Mouse (Mus musculus) ZHBTc4 (cell line): ENCODE data around the gene Miga1.

Source experiments
- DNase-seq: peaks from one replicate; pipeline ENCODE4 v3.0.0-alpha.2; 2011; ENCODE audit warnings: low read depth, low spot score

Gene Miga1

DNA sequence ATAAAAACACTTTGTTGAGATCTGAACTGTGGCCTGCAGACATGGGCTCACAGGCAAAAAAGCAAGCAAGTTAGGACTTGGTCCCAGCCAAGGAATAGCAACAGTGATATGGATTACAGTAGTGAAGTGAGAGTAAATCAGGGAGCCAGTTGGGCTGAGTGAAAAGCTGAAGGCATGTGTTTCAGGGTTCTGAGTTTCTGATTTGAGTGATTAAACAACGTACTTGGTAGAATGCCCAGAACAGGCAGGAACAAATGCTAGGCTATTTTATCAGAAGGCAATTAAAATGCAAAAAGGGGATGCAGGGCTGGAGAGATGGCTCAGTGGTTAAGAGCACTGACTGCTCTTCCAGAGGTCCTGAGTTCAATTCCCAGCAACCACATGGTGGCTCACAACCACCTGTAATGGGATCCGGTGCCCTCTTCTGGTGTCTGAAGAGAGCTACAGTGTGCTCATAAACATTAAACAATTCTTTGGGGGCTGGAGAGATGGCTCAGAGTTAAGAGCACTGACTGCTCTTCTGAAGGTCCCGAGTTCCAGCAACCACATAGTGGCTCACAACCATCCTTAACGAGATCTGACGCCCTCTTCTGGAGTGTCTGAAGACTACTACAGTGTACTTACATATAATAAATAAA is 94.8 kb downstream of the Miga1 start:
- DNase-seq, result peak; percentile 37

DNA sequence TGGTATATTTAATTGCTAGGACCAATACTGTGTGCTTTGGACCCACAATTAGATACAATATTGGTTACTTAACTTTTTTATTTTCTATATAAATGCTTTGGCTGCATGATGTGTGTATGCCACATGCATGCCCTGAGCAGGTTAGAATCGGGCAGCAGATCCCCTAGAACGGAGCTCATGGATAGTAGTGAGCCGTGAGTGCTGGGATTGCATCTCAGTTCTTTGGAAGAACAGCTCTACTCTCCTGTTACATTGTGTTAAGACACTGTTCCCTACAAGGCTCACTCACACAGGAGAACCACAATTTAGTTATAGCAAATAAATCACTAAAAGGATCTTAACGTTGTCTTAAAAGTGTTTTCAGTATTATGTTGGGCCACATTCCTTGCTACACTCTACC is 96.9 kb downstream of the Miga1 start:
- no peak for DNase-seq

DNA sequence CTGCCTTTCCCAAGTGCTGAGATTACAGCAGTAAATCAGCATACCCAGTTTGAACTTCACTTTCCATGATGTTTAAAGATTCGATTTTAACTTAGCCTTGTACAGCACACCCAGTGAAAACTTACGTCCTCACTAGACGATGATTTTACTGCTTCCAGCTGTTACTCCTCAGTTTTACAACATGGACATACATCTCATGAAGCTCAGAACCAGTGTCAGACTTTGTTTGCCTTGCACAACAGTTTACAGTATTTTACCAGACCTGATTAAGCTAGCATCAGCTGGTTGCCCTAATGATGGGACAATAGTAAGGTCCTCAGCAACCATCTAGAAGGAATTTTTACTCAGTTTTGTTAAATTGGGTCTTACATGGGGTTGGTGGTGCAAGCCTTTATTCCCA is 99.1 kb downstream of the Miga1 start:
- no peak for DNase-seq

DNA sequence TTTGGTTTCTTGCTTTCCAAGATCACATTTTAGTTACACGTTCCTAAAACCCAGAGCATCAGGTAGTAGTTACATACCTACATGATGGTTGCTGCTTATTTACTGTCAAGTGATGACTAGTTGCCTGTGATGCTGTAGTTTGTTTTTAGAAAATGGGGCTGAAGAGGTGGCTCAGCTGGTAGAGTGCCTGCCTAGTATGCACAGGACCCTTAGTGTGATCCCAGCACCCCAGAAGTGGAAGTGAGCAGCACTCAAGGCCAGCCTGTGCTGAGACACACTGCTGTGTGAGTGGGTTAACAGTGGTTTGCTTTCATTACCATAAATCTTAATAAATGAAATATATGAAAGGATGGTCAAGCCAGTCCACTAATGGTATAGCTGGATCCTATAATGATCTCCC is 100.6 kb downstream of the Miga1 start:
- no peak for DNase-seq

DNA sequence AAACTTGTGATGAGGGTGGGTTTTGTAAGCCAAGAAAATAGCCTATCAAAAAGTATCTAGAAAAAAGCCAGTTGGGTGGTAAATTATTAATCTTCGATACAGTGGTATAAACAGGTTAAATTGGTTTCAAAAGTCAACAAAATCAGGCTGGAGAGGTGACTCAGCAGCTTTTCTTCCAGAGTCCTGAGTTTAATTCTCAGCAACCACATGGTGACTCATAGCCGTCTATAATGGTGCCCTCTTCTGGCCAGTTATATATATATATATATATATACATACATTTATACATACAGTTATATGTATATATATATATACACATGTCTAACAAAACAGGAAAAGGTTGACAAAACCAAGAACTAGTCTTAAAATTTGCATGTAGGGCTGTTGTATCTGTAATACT is 101.4 kb downstream of the Miga1 start:
- DNase-seq, result no peak

DNA sequence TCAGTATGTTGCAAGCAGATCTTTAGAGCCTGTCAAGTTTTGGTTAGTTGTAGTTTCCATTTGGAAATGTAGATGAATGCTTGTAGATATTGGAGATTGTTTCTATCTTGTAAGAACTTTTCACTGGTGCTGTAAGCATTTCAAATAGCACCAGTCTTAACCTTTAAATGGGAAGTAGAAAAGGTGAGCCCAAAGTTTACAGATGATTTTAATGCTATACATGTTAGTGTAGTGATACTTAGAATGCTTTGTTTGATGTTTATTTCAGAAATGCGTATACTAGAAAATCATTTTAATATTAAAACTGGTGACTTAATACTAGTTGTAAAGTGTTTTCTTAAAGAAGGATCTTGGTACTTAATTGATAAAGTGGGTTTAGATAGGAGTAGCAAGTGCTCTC is 104.4 kb downstream of the Miga1 start:
- no peak for DNase-seq

DNA sequence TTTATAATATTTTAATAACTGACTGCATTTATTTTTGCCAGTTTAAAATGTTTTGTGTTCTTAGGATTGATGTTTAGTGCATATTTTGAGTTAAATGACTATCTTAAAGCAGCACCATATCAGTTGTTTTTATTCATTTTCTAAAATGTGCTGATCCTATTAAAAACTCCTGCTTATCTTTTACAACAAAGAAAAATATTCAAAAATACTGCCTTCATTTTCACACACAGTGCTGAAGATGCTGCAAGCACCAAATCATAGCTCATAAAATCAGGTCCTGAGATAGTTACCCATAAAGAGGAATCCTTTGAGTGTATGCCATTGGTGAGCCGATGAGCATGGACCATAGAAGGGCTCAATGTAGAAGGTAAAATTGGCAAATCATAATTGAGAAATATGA is 105.0 kb downstream of the Miga1 start:
- no peak for DNase-seq

DNA sequence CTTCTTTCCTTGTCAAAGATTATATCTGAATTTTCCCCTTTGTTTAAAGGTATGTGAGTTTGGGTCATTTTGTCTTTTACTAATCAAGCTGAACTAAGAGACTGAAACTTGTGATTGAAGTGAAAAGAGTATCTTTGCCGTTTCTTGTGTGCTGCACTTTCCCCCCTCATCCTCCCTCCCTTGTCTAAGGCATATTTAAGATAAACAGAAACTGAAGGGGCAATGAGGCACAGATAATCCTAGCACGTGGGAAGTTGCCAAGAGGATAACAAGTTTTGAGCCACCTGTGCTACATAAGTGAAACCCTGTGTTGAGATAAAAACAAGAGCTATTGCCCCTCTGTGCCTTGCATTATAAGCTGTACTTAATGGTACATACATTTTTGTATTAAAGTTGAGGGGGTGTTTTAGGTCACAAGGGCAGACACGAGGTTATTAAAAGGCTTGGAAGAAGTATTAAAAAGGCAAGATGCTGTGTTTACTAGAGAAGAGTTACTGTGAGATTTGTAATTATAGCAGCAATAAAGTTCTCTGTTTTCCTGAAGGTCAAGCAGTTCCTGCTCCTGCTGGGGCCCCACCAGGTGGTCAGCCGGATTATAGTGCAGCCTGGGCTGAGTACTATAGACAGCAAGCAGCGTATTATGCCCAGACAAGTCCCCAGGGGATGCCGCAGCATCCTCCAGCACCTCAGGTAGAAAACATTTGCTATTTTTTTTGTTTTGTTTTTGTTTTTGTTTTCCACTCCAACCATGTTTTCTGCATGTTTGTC is 108.7 kb downstream of the Miga1 start:
- DNase-seq, result peak; percentile 85

DNA sequence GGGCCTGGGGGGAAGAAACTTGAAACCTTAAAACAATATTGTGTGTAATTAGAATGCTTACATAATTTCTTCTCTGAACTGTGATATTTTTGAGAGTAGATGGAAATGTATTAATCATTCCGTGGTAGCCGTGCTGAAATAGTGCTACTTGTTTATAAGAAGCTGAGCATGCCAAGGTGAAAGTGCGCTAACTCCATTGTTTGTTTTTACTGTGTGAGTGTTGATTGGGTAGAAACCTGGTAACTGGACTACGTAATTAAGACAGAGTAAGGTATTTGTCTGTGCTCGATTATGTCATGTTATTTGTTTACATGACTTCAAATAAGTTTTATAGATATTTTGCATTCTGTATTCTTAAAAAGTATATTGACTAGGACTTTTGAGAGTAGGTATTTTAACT is 110.9 kb downstream of the Miga1 start:
- no peak for DNase-seq

DNA sequence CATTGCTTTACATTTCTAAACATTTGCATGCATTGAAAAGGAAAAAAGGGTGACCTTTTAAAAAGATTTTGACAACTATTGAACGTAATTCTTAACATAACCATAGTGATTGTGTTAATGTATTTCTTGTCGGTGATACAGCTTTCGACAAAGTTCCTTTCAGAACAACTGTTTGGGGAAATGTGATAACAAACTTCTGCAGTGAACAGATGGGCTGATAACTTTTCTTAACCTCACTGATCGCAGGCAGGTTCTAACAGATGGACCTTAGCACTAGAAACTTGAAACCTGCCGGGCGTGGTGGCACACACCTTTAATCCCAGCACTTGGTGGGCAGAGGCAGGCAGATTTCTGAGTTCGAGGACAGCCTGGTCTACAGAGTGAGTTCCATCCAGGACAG is 111.4 kb downstream of the Miga1 start:
- DNase-seq, result no peak

DNA sequence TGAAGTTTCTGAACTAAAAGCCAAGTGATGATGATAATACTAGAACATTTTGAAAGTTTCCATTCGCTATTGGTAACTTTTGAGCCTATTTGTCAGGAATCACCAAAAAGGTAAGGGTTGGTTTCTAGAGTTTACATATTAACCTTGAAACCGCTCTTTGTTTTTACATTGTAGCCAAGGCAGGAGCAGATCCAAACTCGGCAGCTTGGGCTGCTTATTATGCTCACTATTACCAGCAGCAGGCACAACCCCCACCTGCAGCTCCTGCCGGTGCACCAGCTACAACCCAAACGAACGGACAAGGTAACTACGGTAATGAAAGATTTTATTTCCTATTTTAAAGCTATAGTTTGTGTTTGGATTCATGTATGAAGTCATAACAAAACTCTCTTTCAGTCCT is 114.3 kb downstream of the Miga1 start:
- no peak for DNase-seq

DNA sequence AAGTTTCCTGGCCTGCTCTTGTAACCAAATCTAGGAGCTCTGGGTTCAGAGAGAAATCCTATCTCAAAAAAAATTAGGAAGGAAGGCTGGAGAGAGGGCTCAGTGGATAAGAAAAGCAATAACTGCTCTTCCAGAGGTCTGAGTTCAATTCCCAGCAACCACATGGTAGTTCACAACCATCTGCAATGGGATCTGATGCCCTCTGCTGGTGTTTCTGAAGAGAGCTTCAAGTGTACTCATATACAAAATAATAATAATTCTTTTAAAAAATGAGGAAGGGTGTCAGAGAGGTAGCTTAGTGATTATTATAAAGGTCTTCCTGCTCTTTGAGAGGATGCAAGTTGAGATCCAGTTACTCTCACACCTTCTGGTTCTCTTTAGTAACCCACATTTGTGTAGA is 115.3 kb downstream of the Miga1 start:
- DNase-seq, result no peak
